Mouse (Mus musculus): ENCODE data around the gene Bach2.

- TF ChIP-seq CTCF (IDR thresholded peaks at IDR 0.05; ENCODE audit: extremely low read depth, insufficient read depth, insufficient read length, insufficient replicate concordance), result no peak
- TF ChIP-seq POLR2A (IDR thresholded peaks at IDR 0.05; ENCODE audit: low read depth, low read length), result no peak
Measured at GRCm38 (mm10) chr4:32388564-32388963, 150.0 kb downstream of the Bach2 start.

Measured in spleen, adult 2 months (tissue).